Mouse (Mus musculus): ENCODE data around the gene Gabra2. TPM values are rescaled to one million over a fixed set of nuclear protein-coding genes. Genes with fewer than 3 reads are reported as not detected.

Gene Gabra2
- total and polyA plus RNA-seq, 3 experiments = not detected

DNA sequence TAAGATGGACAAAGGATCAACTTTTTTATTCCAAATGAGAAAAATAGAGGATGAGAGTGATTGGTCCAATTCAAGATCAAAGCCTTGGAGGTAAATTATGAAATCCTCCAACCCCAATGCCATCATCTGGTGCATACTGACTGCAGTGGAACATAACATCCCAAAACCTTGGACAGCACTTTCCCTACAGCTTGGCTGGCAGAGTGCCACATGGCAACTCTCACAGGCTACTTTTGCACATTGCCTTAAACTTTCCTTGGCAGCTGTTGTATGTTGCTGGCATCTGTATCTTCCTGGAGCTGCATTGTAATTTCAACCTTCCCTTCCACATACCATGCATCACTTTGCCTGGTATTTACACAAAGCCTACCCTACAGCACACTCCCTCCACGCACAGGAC is 19.6 kb upstream of the Gabra2 start (continued):
- TF ChIP-seq TBP (IDR thresholded peaks at IDR 0.05; ENCODE audit: low read depth, low read length) = no peak

DNA sequence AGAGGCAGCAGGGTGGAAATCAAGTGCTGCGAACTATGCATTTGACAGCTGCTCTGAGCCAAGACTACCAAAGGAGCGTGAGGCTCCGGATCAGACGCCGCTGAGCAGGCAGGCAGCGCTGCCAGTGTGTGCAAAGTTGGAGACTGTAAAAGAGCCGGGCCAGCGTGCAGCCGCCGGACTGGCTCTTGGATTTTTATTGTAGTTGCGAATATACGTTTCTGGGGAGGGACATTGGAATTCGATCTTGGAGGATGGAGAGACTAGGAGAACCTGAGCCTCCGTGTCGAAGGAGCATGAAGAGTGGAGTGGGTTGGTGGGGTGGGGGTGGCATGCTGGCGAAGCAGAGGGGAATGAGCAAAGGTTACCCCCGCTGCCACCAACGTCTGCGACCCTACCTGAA is 469 bp downstream of the Gabra2 start:
- no peak overlapping the region for H3K4me3 ChIP-seq (ENCODE audit: control insufficient read depth in 1 of 2, insufficient read depth in 1 of 2, low read depth in 2 of 2, low read length in 2 of 2)
- no peak overlapping the region for H3K27ac ChIP-seq (ENCODE audit: control insufficient read depth, low read depth, low read length)
- no peaks in the 10 kb centered on the region for H3K9me3 ChIP-seq (replicated peaks; ENCODE audit: insufficient read depth, low read length)
- H3K79me2 ChIP-seq (ENCODE audit: control insufficient read depth, insufficient read depth, low read length, poor library complexity) = no peaks in the 10 kb centered on the region
- H3K36me3 ChIP-seq (ENCODE audit: control insufficient read depth in 1 of 2, insufficient read depth in 2 of 2, low read length in 2 of 2) = no peaks in the 10 kb centered on the region
- no peaks in the 10 kb centered on the region for H3K27me3 ChIP-seq (ENCODE audit: control insufficient read depth in 1 of 2, insufficient read depth in 2 of 2, low read length in 2 of 2)
- no peak for DNase-seq (ENCODE audit: low read depth, low spot score)
- TF ChIP-seq CHD1 (IDR thresholded peaks at IDR 0.05; ENCODE audit: low read depth, low read length) (no peak), ZMIZ1 (IDR thresholded peaks at IDR 0.05; ENCODE audit: low read depth, low read length) (no peak), POLR2A (IDR thresholded peaks at IDR 0.05; ENCODE audit: control insufficient read depth in 1 of 2, insufficient read depth in 1 of 2, low read depth in 1 of 2, low read length in 2 of 2, poor library complexity in 1 of 2) (no peak), ZNF384 (IDR thresholded peaks at IDR 0.05; ENCODE audit: low read depth, low read length) (no peak), RCOR1 (IDR thresholded peaks at IDR 0.05; ENCODE audit: low read depth, low read length) (no peak), E2F4 (IDR thresholded peaks at IDR 0.05; ENCODE audit: borderline replicate concordance, low read depth, low read length) (no peak)
- no peaks in the 10 kb centered on the region for H3K4me1 ChIP-seq (ENCODE audit: control insufficient read depth in 1 of 2, insufficient read depth in 2 of 2, low read length in 2 of 2)
- no peak overlapping the region for H3K9ac ChIP-seq (ENCODE audit: control insufficient read depth, low read depth, low read length, poor library complexity, severe bottlenecking)

DNA sequence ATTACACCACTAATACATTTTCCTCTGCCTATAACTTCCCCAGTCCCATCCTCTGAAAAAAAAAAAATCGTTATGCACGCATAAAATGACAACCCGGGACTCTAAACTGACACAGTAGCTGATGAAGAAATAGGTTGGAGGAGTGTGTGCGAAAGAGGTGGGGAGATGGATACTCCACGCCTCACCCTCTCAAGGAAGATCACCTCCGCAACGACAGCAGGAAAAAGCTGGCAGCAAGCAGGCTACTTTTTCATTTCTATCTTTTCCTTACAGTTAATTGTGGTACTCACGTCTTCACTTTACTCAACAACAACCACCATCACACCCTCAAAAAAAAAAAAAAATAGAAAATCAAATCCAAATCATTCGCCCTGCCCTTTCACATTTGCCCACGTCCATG is 873 bp downstream of the Gabra2 start:
- TF ChIP-seq SMC3 (IDR thresholded peaks at IDR 0.05; ENCODE audit: low read depth, low read length) = no peak
- no peak for TF ChIP-seq RCOR1 (IDR thresholded peaks at IDR 0.05; ENCODE audit: low read depth, low read length)
- no peak for TF ChIP-seq RAD21 (IDR thresholded peaks at IDR 0.05; ENCODE audit: low read depth, low read length)
- no peak for TF ChIP-seq MAX (IDR thresholded peaks at IDR 0.05; ENCODE audit: low read length)
- TF ChIP-seq CHD2 (IDR thresholded peaks at IDR 0.05; ENCODE audit: low read length) = no peak
- TF ChIP-seq ETS1 (IDR thresholded peaks at IDR 0.05; ENCODE audit: low read depth, low read length) = no peak
- no peak for TF ChIP-seq EP300 (IDR thresholded peaks at IDR 0.05; ENCODE audit: low read depth in 1 of 2, low read length in 2 of 2)
- no peak for TF ChIP-seq TBP (IDR thresholded peaks at IDR 0.05; ENCODE audit: low read depth, low read length)
- TF ChIP-seq ZC3H11A (IDR thresholded peaks at IDR 0.05; ENCODE audit: low read depth, low read length) = no peak
- TF ChIP-seq ZNF384 (IDR thresholded peaks at IDR 0.05; ENCODE audit: low read depth, low read length) = no peak
- no peak for TF ChIP-seq UBTF (IDR thresholded peaks at IDR 0.05; ENCODE audit: borderline replicate concordance, insufficient read depth, low read depth, low read length)
- no peak for TF ChIP-seq CTCF (IDR thresholded peaks at IDR 0.05 in 2 of 3, conservative IDR thresholded peaks at IDR 0.05 in 1 of 3; ENCODE audit: control insufficient read depth in 1 of 3, insufficient read depth in 1 of 3, low read depth in 2 of 3, low read length in 3 of 3, poor library complexity in 1 of 3, severe bottlenecking in 1 of 3)
- no peak for TF ChIP-seq TAL1 (IDR thresholded peaks at IDR 0.05; ENCODE audit: low read length)
- TF ChIP-seq POLR2AphosphoS2 (IDR thresholded peaks at IDR 0.05; ENCODE audit: low read length) = no peak
- no peak for TF ChIP-seq POLR2AphosphoS5 (IDR thresholded peaks at IDR 0.05; ENCODE audit: borderline replicate concordance, low read depth, low read length)
- no peak for TF ChIP-seq JUND (IDR thresholded peaks at IDR 0.05; ENCODE audit: low read depth, low read length)
- TF ChIP-seq CHD1 (IDR thresholded peaks at IDR 0.05; ENCODE audit: low read depth, low read length) = no peak
- TF ChIP-seq ZKSCAN1 (IDR thresholded peaks at IDR 0.05; ENCODE audit: low read depth, low read length) = no peak
- TF ChIP-seq MXI1 (IDR thresholded peaks at IDR 0.05; ENCODE audit: low read depth, low read length) = no peak
- Histone ChIP-seq H3K27me3 (ENCODE audit: control insufficient read depth in 1 of 2, insufficient read depth in 2 of 2, low read length in 2 of 2) (no peaks in the 10 kb centered on the region), H3K4me3 (ENCODE audit: control insufficient read depth in 1 of 2, insufficient read depth in 1 of 2, low read depth in 2 of 2, low read length in 2 of 2) (no peak overlapping the region), H3K79me2 (ENCODE audit: control insufficient read depth, insufficient read depth, low read length, poor library complexity) (no peaks in the 10 kb centered on the region), H3K9ac (ENCODE audit: control insufficient read depth, low read depth, low read length, poor library complexity, severe bottlenecking) (no peak overlapping the region), H3K27ac (ENCODE audit: control insufficient read depth, low read depth, low read length) (no peak overlapping the region), H3K9me3 (replicated peaks; ENCODE audit: insufficient read depth, low read length) (no peaks in the 10 kb centered on the region), H3K4me1 (ENCODE audit: control insufficient read depth in 1 of 2, insufficient read depth in 2 of 2, low read length in 2 of 2) (no peaks in the 10 kb centered on the region), H3K36me3 (ENCODE audit: control insufficient read depth in 1 of 2, insufficient read depth in 2 of 2, low read length in 2 of 2) (no peaks in the 10 kb centered on the region)
- DNase-seq (ENCODE audit: low read depth, low spot score) = no peak

All from MEL (cell line).